Mouse (Mus musculus) cerebellum, adult (tissue): ENCODE data around the gene Glis3.

Experiments
- ATAC-seq: cut with Nextera tagmentation; 2 replicates; pipeline ENCODE4 v1.9.2; 2017; ENCODE audit warnings: mild to moderate bottlenecking, moderate library complexity, mixed read lengths; ENCODE audit not compliant: insufficient number of reproducible peaks, low FRiP score, low TSS enrichment

The Glis3 gene

GRCm38 (mm10) chr19:28500505-28500904 lies 179.4 kb downstream of the Glis3 start:
- ATAC-seq = no peak

GRCm38 (mm10) chr19:28499786-28500185 lies 180.1 kb downstream of the Glis3 start:
- no peak for ATAC-seq

- no peak for ATAC-seq
These were observed 184.0 kb downstream of the Glis3 start for GRCm38 (mm10) chr19:28495926-28496325.

DNA sequence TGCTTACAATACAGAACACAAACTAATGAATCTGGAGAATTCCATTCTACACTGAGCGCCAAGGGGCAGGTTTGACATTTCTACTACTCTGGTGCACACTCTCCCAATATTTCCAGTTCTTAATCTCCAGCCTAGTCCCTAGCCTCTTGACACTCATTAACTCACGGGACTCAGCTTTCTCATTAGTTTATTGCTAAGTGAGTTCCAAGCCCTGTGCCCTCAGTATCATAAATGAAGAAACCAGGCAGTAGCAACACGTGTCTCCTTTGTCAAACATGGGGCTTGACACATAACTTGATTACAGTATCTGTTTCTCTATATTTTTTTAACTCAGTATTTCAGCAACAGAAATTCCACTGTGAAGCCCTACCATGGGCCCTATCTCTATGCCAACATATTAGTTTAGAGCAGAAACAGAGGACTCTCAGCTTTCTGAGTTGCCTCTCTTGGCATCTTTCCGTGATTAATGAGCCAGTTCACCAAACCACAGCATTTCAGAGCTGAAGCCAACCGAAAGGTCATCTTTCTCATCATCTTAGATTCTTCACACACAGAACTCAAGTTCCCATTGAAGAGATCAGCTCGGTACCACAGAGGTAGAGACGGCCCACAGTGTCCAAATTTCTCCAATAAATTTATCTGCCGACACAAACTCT lies 186.1 kb downstream of the Glis3 start:
- ATAC-seq = no peak

DNA sequence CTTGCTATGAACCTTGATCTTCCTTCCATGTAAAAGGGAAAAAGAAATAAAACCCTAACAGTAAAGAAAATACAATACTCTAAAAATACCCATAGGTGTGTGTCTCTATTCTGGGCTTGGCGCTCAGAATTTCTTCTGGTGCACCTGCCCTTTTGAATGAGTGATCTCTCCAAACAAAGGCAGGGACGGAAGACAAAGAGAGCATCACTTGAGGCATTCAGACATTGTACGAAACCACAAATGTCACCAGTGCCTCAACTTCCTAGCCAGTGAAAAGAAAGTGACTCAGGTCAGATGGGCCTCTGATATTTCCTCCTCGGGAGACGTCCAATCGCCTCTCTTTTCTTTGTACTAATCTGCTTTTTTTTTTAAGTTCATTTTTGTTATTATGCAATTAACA lies 201.8 kb downstream of the Glis3 start:
- ATAC-seq = no peak

GRCm38 (mm10) chr19:28477326-28477863 lies 202.5 kb downstream of the Glis3 start:
- no peak for ATAC-seq

- ATAC-seq = no peak
These were observed 206.3 kb downstream of the Glis3 start for GRCm38 (mm10) chr19:28473621-28474020.

DNA sequence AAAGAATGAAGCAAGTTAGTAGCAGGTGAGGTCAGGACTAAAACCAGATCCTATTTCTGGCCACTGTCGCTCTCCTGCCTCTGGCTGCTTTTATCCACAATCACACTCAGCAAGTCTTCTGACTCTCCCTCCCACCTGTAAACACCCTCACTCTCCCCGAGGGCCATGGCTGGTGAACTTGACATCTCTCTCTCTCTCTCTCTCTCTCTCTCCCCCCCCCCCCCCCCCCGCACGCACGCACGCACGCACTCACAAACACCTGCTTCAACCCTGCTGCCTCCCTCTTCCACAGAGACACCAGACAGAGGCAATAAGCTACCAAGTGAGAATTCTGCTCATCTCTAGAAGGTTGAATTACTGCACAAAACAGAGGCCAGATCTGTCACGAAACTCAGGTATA lies 208.7 kb downstream of the Glis3 start:
- ATAC-seq = no peak

- no peak for ATAC-seq
These were observed 214.1 kb downstream of the Glis3 start for GRCm38 (mm10) chr19:28465779-28466178.

DNA sequence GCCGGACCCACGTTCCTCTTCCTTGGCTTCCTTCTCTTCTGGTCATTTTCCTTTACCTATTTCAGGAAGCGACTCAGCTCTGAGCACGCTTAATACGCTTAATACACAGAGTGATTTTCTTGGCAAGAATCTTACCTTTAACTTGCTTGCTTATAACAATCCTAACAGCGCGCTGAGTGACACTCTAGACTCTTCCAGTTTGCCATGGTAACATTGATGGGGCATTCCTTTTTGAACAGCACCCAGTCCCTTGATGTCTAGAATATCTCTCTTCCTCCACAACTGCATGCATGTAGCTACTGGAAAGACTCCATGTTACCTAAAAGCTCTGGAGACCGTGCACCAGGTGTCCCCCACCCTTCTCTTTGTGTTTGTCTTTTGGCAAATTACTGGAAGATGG lies 225.5 kb downstream of the Glis3 start:
- ATAC-seq = no peak

DNA sequence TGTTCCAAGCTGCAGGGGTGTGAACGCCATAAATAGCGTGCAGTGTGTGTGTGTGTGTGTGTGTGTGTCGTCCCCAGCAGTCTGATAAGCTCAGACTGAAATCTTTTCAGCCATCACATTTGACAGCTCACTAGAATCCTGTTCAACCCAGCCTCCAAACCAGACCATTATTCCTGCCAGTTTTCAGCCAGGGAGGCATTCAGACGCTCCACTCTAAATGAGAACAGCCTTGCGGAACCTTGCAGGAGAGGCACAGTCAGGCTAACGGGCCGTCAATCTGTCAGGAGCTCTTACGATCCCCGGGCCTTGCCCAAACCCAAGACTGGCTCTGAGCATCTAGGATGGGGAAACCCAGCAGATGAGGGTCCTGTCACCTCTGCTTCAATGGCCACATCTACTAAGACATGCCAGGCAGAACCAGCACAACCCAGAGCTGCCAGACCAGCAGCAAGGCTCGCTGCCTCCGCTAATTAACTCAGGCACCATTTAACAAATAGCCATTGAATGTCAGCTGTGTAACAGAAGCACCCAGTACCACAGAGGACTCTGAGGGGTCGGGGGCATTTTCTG lies 226.8 kb downstream of the Glis3 start:
- no peak for ATAC-seq

DNA sequence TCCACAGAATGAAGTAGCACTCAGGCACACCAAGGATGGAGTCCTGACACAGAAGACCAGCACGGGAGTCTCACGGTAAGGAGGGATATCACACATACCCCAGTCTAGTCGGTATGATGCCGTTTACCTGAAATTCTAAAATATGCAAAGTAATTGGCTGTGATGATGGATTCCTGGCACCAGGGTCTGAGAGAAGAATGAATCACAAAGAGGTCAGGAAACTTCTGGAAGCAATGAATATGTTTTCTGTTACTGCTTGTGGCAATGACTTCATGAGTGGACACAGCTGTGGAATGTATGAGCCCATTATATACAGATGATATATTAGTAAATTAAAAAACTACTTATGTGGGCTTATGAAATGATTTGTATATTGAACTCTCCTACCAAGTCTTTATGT lies 231.1 kb downstream of the Glis3 start:
- ATAC-seq = no peak

- ATAC-seq = no peak
These were observed 237.7 kb downstream of the Glis3 start for GRCm38 (mm10) chr19:28442161-28442560.

- no peak for ATAC-seq
These were observed 243.3 kb downstream of the Glis3 start for GRCm38 (mm10) chr19:28436457-28437148.

- ATAC-seq = no peak
These were observed 251.6 kb downstream of the Glis3 start for GRCm38 (mm10) chr19:28428220-28428816.

DNA sequence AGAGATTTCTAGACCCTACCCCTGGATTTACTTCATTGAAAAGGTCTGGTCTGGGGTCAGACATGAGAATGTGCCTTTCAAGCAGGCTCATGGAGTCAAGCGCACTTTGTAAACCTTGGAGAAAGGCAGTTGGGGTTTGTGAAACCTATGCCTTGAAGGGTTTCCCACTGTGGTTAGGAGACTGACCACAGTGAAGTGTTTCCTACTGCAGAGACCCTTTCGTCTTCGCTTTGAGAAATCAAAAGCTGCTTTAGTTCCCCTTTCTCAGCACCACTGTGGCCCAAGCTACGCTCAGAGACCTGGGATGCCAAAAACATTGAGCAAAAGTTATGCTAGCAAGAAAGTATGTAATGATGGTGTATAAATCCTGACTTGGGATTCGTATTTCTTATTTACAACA lies 255.7 kb downstream of the Glis3 start:
- no peak for ATAC-seq

- ATAC-seq = no peak
These were observed 256.9 kb downstream of the Glis3 start for GRCm38 (mm10) chr19:28422939-28423338.

DNA sequence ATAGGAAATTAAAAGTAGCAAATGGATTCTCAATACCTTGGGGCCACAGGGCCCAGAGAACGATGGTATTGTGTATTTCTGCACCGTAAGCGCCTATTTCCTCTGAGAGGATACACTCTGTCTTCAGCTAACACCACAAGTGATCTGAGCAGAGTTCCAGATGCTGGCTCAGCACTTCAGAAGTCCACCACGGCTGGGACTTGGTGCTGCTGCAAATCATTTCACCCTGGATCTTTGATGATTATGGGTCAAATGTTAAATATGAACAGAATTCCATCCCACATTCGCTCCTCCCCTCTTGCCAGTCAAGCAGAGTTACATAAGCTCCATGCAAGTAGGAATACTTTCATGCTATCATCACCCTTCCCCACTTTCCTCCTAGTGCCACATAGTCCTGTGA lies 263.8 kb downstream of the Glis3 start:
- no peak for ATAC-seq

GRCm38 (mm10) chr19:28408787-28409186 lies 271.1 kb downstream of the Glis3 start:
- ATAC-seq = no peak

DNA sequence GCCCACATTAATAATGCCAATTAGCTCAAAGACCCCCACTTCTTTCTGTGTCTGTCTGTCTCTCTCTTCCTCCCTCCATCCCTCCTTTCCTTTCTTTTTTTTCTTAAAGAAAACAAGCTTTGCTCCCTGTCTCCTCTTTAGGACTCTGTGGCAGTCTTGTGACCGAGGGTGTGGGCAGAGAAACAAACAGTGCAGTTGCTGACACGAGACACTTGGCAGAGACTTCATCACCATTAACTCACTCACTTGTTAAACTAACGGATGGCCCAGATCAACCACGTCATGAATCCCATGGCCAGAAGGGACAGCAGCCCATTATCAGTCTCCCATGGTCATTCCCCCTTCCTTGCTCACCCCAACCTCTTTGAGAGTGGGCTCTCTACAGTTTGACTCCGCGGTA lies 276.9 kb downstream of the Glis3 start:
- ATAC-seq = no peak

GRCm38 (mm10) chr19:28395584-28395861 lies 284.4 kb downstream of the Glis3 start:
- ATAC-seq = no peak
